Mouse (Mus musculus): ENCODE measurements around the gene Klra5. TPM values are rescaled to one million over a fixed set of nuclear protein-coding genes. Genes with fewer than 3 reads are reported as not detected.

Klra5 gene
- not detected for polyA plus RNA-seq (2015; fragmentation: Illumina TruSeq; extraction: RNeasy Lipid Tissue Mini Kit (QIAGEN cat#74804); ENCODE audit: insufficient read depth, low read depth, low replicate concordance)

DNA sequence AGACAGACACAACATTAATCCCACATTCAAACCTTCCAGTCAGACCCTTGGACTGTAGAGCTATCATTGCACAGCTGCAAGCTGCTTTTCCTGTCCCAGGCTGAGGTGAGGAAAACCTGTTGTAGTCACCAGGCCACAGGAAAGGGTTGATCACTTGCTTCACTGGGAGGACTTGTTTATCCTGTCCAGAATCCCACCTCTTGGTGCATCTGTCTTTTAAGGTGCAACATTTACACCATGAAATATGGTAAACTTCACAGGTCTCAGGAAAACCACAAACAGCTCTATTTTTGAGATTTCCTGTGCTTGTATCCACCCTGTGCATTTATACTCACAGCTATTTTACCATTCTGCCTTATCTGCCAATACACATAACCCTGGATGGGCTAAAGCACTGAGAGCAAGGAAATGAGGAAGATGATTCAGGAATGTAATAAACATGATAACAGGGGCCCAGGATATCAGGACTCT is at the start of gene Klra5:
Klra5 (minus strand) TSS at position 175 of the 471 bp plus-strand sequence.

DNA sequence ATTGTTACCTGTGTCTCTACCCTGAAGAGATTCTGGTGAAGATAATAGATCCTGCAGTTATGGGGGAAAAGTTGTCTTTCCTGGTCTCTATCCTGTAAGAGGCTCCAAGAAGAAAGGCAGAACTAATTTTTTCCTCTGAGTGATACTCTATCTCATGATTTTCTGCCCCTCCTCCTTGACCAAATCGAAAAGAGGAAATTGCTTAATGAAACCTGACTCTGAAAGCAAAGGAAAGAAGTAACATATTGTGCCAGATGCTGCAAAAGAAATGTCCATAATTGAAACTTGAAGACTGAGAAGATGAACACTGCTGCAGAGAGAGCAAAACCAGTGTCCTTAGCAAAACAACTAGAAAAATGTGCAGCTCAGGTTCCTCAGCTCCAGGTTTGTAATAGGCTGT is 40.9 kb downstream of the Klra5 start, which contains the start of gene Klra17:
Klra17 (minus strand) TSS at position 124 of the 400 bp plus-strand sequence.

DNA sequence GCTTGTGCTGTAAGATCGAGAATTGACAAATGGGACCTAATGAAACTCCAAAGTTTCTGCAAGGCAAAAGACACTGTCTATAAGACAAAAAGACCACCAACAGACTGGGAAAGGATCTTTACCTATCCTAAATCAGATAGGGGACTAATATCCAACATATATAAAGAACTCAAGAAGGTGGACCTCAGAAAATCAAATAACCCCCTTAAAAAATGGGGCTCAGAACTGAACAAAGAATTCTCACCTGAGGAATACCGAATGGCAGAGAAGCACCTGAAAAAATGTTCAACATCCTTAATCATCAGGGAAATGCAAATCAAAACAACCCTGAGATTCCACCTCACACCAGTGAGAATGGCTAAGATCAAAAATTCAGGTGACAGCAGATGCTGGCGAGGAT is 55.1 kb downstream of the Klra5 start, which contains the start of gene Gm17631:
Gm17631 (plus strand) TSS at position 301 of the 400 bp plus-strand sequence.

Other genes with a start within 250 kb of the Klra5 start
- not detected for gene Klrc1, start 238.7 kb downstream of the Klra5 start, polyA plus RNA-seq (2015; fragmentation: Illumina TruSeq; extraction: RNeasy Lipid Tissue Mini Kit (QIAGEN cat#74804); ENCODE audit: insufficient read depth, low read depth, low replicate concordance)
- gene Klri1, start 200.5 kb downstream of the Klra5 start, polyA plus RNA-seq (2015; fragmentation: Illumina TruSeq; extraction: RNeasy Lipid Tissue Mini Kit (QIAGEN cat#74804); ENCODE audit: insufficient read depth, low read depth, low replicate concordance): not detected
- gene Klri2, start 177.2 kb downstream of the Klra5 start, polyA plus RNA-seq (2015; fragmentation: Illumina TruSeq; extraction: RNeasy Lipid Tissue Mini Kit (QIAGEN cat#74804); ENCODE audit: insufficient read depth, low read depth, low replicate concordance): not detected
- gene Gm156, start 133.4 kb downstream of the Klra5 start, polyA plus RNA-seq (2015; fragmentation: Illumina TruSeq; extraction: RNeasy Lipid Tissue Mini Kit (QIAGEN cat#74804); ENCODE audit: insufficient read depth, low read depth, low replicate concordance): not detected
- not detected for gene Gm17631, start 55.0 kb downstream of the Klra5 start, polyA plus RNA-seq (2015; fragmentation: Illumina TruSeq; extraction: RNeasy Lipid Tissue Mini Kit (QIAGEN cat#74804); ENCODE audit: insufficient read depth, low read depth, low replicate concordance)
- gene Klra17, start 41.0 kb downstream of the Klra5 start, polyA plus RNA-seq (2015; fragmentation: Illumina TruSeq; extraction: RNeasy Lipid Tissue Mini Kit (QIAGEN cat#74804); ENCODE audit: insufficient read depth, low read depth, low replicate concordance): not detected
- gene Klra6, start 109.3 kb upstream of the Klra5 start, polyA plus RNA-seq (2015; fragmentation: Illumina TruSeq; extraction: RNeasy Lipid Tissue Mini Kit (QIAGEN cat#74804); ENCODE audit: insufficient read depth, low read depth, low replicate concordance): not detected
- gene Klra4, start 149.6 kb upstream of the Klra5 start, polyA plus RNA-seq (2015; fragmentation: Illumina TruSeq; extraction: RNeasy Lipid Tissue Mini Kit (QIAGEN cat#74804); ENCODE audit: insufficient read depth, low read depth, low replicate concordance): not detected
- not detected for gene Klra8, start 212.2 kb upstream of the Klra5 start, polyA plus RNA-seq (2015; fragmentation: Illumina TruSeq; extraction: RNeasy Lipid Tissue Mini Kit (QIAGEN cat#74804); ENCODE audit: insufficient read depth, low read depth, low replicate concordance)